Mouse (Mus musculus): ENCODE results near the gene Egflam. TPM values are rescaled to one million over a fixed set of nuclear protein-coding genes. Genes with fewer than 3 reads are reported as not detected.

The Egflam gene
- total RNA-seq, 2 experiments from 2014 or later: not detected

DNA sequence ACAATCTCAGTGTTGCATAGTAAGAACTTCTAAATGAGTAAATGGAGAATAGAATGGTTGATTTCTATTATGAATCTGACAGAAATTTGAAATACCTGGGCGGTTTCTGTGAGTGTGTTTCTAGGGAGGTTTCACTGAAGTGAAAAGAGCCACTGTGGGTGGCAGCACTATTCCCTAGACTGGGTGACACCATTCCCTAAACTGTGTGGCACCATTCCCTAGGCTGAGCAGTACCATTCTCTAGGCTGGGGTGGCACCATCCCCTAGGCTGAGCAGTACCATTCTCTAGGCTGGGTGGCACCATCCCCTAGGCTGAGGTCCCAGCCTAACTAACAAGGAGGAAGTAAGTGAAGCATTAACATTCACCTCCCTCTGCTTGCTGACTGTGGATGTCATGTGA lies 103.0 kb downstream of the Egflam start:
- ATAC-seq (replicated peaks; ENCODE audit: poor library complexity, severe bottlenecking): no peak

- no peak for ATAC-seq (replicated peaks; ENCODE audit: poor library complexity, severe bottlenecking)
Measured at GRCm38 (mm10) chr15:7292854-7293253, 105.3 kb downstream of the Egflam start.

DNA sequence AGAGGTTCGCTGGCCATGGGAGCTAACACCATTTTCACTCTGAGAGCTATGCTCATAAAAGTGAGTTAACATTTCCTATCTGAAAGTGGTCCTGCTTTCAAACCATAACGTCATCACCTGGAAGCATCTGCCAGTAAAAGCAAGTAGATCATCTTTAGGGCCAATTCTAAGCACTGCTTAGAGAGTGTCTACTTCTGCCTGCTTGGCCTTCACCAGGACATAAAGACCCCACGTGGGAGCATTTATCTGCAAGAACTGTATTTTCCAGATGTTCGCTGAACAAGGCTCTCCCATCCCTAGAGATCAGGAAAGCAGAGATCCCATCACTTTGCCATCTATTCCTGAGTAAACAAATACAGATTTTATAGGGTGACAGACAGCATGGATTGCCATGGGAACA lies 108.2 kb downstream of the Egflam start:
- no peak for ATAC-seq (replicated peaks; ENCODE audit: poor library complexity, severe bottlenecking)

DNA sequence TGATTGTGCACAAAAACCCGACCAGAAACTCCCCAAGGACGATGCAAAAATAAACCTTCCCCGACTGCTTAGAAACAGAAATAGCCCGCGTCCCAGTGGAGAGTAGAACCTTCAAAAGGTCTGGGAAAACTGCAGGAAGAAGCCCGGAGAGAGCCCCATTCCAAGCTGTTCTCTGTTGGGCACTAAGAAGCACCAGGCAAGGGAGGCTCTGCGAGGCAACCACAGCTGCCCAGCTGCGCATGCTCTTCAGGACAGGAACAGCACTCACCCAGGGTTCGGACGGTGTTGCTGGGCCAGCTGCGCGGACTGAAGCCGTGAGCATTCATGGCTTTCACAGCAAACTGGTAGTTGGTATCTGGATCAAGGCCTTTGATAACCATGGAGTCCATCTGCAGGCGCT lies 108.7 kb downstream of the Egflam start:
- no peak for ATAC-seq (replicated peaks; ENCODE audit: poor library complexity, severe bottlenecking)

DNA sequence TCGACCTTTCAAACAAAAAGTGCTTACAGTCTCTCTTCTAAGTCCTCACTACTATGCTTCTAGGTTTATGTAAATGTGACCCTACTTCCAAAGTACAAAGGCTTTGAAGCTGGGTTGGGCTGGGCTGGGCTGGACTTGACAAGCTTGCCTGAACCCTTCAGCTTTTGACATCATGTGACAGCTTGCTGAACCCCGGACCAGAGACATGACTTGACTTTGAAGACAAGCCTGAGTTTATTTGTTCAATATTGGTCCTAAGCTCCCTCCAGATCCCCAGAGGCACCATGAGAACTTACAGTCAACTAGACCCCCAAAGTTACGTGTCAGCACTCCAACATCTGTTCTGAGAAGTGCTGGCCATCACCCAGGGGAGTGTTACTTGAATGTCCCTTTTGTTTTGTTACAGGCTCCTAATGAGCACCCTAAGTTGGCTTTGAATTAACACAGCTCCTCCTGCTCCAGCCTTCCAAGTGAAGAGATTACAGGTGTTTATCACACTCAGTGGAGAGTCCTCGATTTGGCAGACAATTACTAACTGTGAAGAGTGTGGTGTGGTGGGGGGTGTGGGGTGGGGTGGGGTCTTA lies 109.3 kb downstream of the Egflam start:
- no peak for ATAC-seq (replicated peaks; ENCODE audit: poor library complexity, severe bottlenecking)

- no peak for ATAC-seq (replicated peaks; ENCODE audit: poor library complexity, severe bottlenecking)
Measured at GRCm38 (mm10) chr15:7287911-7288310, 110.3 kb downstream of the Egflam start.

GRCm38 (mm10) chr15:7281579-7281978 lies 116.6 kb downstream of the Egflam start:
- ATAC-seq (replicated peaks; ENCODE audit: poor library complexity, severe bottlenecking): no peak

DNA sequence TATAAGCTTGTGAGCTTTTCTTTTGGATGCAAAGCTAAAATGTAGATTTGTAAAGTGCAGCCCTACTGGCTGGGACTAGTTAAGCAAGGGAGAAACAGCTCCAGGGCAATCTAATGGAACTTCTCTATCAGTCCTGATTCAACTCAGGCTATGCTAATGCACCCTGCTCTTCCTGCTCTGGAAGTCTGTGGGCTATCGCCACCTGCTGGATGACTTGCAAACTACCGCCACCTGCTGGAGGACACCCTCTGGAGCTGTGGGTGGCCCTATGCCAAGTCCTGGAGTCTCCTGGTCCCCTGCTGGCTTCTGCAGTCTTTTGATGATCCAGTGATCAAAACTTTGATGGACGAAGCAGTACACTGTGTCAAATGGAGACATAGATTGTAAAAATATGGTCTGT lies 134.4 kb downstream of the Egflam start:
- ATAC-seq (replicated peaks; ENCODE audit: poor library complexity, severe bottlenecking): peak; percentile 96

DNA sequence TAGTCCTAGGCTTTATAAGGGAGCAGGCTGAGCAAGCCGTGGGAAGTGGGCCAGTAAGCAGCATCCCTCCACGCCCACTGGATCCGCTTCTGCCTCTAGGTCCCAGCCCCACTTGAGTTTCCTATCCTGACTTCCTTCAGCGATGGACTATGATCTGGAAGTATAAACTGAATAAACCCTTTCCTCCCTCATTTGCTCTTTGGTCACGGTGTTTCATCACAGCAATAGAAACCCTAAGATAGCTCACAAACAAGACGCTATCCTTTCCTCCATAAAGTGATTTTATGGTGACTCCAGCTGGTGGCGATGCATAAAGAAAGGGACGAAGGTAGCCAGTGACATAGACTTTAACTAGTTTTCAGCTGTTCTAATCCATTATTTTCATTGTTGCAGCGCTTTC lies 134.9 kb downstream of the Egflam start:
- ATAC-seq (replicated peaks; ENCODE audit: poor library complexity, severe bottlenecking): no peak

DNA sequence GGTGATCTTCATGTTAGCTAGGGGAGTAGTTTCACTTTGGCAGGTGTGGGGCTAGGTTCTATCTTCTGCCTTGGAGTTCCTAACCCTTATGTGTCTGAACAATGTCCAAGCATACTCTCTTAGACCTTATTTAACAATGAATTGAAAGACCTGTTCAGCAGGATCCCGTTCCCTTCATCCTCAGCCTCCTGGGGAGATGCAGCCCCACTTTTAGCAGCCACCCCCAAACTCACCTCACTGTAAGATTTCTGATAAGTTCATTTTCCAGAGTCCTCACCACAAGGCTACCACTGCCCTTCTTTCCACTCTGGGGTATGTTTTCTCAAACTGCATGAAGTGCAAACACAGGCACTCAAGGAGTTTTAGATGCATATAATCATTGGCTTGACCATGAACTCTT lies 136.8 kb downstream of the Egflam start:
- no peak for ATAC-seq (replicated peaks; ENCODE audit: poor library complexity, severe bottlenecking)

DNA sequence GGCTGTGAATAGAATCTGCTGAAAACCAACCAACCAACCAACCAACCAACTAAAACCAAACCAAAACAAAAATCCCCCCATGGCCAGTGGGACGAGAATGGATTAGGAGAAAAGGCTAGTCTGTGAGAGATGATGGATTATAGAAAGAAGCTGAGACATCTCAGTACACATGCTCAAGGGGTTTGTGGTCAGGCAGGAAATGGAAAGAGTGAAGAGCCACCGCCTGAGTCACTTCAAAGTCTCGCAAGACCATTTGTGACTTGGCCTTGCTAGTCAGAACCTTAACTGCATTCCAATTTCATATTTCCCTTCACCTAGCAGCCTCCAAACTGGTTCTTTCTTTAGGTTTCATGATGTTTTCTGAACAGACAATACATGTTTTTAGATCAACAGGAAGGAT lies 141.6 kb downstream of the Egflam start:
- ATAC-seq (replicated peaks; ENCODE audit: poor library complexity, severe bottlenecking): no peak

- ATAC-seq (replicated peaks; ENCODE audit: poor library complexity, severe bottlenecking): no peak
Measured at GRCm38 (mm10) chr15:7253326-7253725, 144.9 kb downstream of the Egflam start.

- ATAC-seq (replicated peaks; ENCODE audit: poor library complexity, severe bottlenecking): no peak
Measured at GRCm38 (mm10) chr15:7252106-7252636, 146.0 kb downstream of the Egflam start.

DNA sequence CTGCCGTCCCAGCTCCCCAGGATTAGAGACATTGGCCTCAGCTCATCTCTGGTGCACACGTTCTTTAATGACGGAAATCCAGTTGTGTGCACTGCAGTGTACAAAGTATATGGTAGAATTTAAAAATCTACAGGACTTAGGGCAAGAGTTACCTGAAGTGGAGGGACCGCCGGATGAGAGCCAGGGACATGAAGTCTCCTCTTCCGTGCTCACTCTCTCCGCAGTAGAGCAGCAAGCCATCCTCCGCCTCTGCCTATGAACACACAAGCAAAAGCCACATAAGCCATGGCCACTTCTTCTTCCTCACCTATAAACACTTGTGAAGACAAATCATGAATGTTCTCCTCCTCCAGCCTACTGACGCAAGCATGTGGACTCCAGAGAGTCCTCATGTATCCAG lies 147.2 kb downstream of the Egflam start:
- ATAC-seq (replicated peaks; ENCODE audit: poor library complexity, severe bottlenecking): no peak

DNA sequence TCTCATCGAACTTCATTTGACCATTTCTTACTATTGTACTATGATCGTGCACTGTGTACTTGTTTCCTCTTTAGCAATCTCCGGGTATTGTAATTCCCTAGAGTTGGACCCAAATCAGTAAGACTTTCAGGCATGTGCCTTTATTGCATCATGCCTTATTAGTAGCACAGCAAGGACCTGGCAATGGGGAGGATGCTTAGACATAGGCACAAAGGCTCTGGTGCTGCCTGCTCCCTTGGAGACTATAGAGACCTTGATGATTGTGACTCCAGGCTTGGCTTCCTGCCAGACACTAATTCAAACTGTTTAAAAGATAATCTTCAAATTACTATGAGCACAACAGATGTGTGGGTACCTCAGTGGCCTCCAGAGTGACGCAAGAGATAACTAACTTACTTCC lies 149.0 kb downstream of the Egflam start:
- ATAC-seq (replicated peaks; ENCODE audit: poor library complexity, severe bottlenecking): no peak

- ATAC-seq (replicated peaks; ENCODE audit: poor library complexity, severe bottlenecking): no peak
Measured at GRCm38 (mm10) chr15:7247321-7247720, 150.9 kb downstream of the Egflam start.

DNA sequence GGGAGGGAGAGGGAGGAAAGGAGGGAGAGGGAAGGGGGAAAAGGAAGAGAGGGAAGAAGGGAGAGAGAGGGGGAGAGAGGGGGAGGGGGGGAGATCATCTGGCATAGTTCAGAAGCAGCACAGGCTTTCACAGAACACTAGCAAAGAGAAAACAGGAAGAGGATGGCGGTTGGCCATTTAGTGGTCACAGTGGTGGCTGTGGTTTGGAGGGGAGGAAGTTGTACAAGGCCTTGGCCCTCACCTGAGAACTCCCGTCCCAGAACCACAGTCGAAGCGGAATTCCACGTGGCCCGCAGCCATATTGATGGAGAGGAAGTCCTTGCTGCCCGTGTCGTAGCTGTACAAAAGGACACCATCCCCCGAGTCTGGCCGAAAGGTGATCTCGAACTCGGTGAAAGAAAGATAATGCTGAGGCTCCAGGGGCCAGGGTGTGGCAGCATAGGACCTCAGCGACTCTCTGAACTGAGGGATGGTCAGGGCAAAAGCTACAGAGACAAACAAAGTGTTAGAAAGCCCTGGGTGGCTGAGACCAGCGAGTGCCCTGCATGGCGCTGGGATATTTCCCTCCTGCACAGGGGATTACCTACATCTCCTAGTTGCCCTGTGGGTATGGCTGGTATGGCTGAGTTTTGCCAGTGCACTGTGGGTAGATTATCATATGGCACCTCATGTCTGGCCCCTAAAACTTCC lies 155.9 kb downstream of the Egflam start:
- ATAC-seq (replicated peaks; ENCODE audit: poor library complexity, severe bottlenecking): peak; percentile 66

DNA sequence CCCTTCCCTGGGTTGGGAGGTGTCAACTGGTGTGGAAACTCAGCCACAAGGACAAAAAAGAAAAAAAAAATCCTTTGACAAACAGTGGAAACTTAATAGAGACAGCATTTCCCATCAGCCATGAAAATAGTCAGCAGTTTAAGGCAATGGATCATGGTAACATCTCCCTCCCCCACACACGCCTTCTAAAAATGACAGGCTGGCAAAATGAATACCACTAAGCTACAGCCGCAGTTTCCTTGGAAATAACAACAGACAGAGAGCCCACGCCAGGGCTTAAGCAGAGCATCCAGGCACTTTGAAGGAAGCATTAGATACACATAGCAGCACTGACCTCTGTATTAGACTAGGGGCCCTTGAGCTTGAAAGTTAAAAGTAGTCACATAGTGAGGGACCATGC lies 157.2 kb downstream of the Egflam start:
- ATAC-seq (replicated peaks; ENCODE audit: poor library complexity, severe bottlenecking): no peak

DNA sequence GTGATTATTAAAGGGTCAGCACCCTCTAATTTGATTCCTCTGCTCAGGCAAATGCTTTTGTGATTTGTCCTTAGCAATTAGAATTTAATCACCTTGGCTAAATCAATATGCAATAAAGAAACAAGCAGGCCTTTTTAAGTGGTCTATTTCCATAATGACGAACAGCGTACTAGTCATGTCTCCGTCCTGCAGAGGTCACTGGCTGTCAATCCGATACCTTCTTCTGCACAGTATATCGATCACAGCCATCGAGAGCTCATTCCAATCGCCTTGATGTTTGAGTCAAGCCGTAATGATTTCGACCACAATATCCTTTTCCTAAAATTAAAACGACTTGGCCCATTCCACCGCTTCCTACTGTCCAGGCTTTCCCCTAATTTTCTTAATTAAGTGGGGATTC lies 158.3 kb downstream of the Egflam start:
- no peak for ATAC-seq (replicated peaks; ENCODE audit: poor library complexity, severe bottlenecking)

DNA sequence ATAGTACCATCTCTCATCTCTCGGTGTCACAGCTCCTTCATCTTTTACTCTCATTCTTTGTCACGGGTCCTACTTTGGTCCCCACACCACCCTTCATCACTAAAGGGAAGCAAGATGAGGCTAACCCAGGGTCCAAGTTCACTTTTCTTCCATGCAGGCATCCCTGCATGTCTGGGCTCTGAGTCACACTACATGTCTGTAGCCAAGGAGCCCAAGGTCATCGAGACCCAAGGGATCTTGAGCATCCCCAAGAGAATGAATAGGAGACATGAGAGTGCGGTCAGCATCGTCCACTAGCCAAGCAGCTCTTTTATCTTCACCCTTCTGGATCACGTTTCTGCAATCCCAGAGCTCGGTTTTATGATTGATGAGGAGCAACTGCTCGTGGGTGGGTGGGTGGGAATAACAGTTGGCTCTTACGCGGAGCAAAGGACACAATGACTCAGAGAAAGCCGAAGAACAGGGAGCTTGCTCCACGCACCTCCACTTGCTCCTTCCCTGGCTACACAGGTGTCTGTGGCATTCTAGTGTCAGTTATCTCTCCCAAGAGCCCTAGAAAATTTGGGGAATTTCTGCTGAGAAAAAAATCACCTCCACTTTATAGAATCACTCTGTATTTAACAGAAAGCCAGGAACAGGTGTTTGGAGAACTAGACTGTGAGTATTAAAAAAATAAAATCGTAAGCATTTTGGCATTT lies 164.7 kb downstream of the Egflam start:
- ATAC-seq (replicated peaks; ENCODE audit: poor library complexity, severe bottlenecking): no peak

- ATAC-seq (replicated peaks; ENCODE audit: poor library complexity, severe bottlenecking): peak; percentile 90
Measured at GRCm38 (mm10) chr15:7226225-7226624, 172.0 kb downstream of the Egflam start.
